Comparison of ENCODE assay signal across 8 mouse cellular contexts in genomic region chr2:167476762-167477161, GRCm38 (mm10). TPM values are rescaled to one million over a fixed set of nuclear protein-coding genes. Genes with fewer than 3 reads are reported as not detected.
DNase-seq lines count a peak whose midpoint lies in the region; ATAC-seq and TF ChIP-seq lines count a peak whose summit lies in the region.

No protein-coding gene starts in this region.

- no peak for TF ChIP-seq POLR2A in limb, embryonic 14.5 days (IDR thresholded peaks at IDR 0.05; ENCODE audit: borderline replicate concordance, extremely low read depth, insufficient read depth, insufficient read length)
- no peak for TF ChIP-seq POLR2A in thymus, adult 2 months (IDR thresholded peaks at IDR 0.05; ENCODE audit: control insufficient read depth, extremely low read depth, insufficient read depth, low read length, poor library complexity)

- H3K4me3 ChIP-seq in embryonic facial prominence, embryonic 12.5 days, result no peak overlapping the region
- no peak overlapping the region for H3K4me3 ChIP-seq in embryonic facial prominence, embryonic 10.5 days
- no peak overlapping the region for H3K4me3 ChIP-seq in midbrain, embryonic 10.5 days
- H3K4me3 ChIP-seq in midbrain, embryonic 11.5 days (ENCODE audit: low read depth, low read length), result no peak overlapping the region
- H3K4me3 ChIP-seq in limb, embryonic 14.5 days (replicated peaks; ENCODE audit: low read length), result no peak overlapping the region
- H3K4me3 ChIP-seq in stomach, embryonic 16.5 days (replicated peaks; ENCODE audit: low read length), result no peak overlapping the region
- H3K4me3 ChIP-seq in thymus, adult 2 months (ENCODE audit: control insufficient read depth, insufficient read depth, low read length), result no peak overlapping the region

- H3K9ac ChIP-seq in embryonic facial prominence, embryonic 12.5 days, result no peak overlapping the region; the same call in 1 of the 2 replicates
- H3K9ac ChIP-seq in midbrain, embryonic 11.5 days (ENCODE audit: low read length), result no peak overlapping the region
- H3K9ac ChIP-seq in limb, embryonic 14.5 days (ENCODE audit: low read depth, low read length, severe bottlenecking), result no peak overlapping the region
- no peak overlapping the region for H3K9ac ChIP-seq in stomach, embryonic 16.5 days (ENCODE audit: low read length)

- DNase-seq in embryonic facial prominence, embryonic 10.5 days (ENCODE audit: low spot score), result no peak
- DNase-seq in midbrain, embryonic 10.5 days (ENCODE audit: low spot score), result no peak
- DNase-seq in midbrain, embryonic 11.5 days (ENCODE audit: low spot score, missing footprints), result no peak
- no peak for DNase-seq in limb, embryonic 14.5 days (ENCODE audit: low spot score)
- DNase-seq in thymus, adult 2 months, result no peak
- DNase-seq in right cerebral cortex, adult 18-20 months, result no peak

- H3K4me2 ChIP-seq in embryonic facial prominence, embryonic 12.5 days (replicated peaks), result no peak overlapping the region
- H3K4me2 ChIP-seq in midbrain, embryonic 11.5 days, result no peak overlapping the region
- no peak overlapping the region for H3K4me2 ChIP-seq in limb, embryonic 14.5 days (replicated peaks; ENCODE audit: low read depth, low read length, severe bottlenecking)
- no peak overlapping the region for H3K4me2 ChIP-seq in stomach, embryonic 16.5 days (ENCODE audit: low read depth, low read length)

- ATAC-seq in embryonic facial prominence, embryonic 12.5 days (ENCODE audit: insufficient number of reproducible peaks, insufficient read depth, low FRiP score, low TSS enrichment), result no peak
- no peak for ATAC-seq in midbrain, embryonic 11.5 days (ENCODE audit: low FRiP score)
- no peak for ATAC-seq in limb, embryonic 14.5 days (ENCODE audit: low FRiP score, low read depth)
- ATAC-seq in stomach, embryonic 16.5 days (ENCODE audit: insufficient read depth, low FRiP score), result 0 out of 2 replicates have a peak, but pooled peaks have one; percentile 11

- peak overlapping the region; percentile 73 for H3K27ac ChIP-seq in embryonic facial prominence, embryonic 12.5 days
- H3K27ac ChIP-seq in embryonic facial prominence, embryonic 10.5 days (replicated peaks), result no peak overlapping the region
- H3K27ac ChIP-seq in midbrain, embryonic 10.5 days (replicated peaks), result peak overlapping the region; percentile 13
- H3K27ac ChIP-seq in midbrain, embryonic 11.5 days (ENCODE audit: low read depth, low read length), result no peak overlapping the region
- H3K27ac ChIP-seq in limb, embryonic 14.5 days (replicated peaks; ENCODE audit: low read depth, low read length), result peak overlapping the region; percentile 15; the same call in 1 of the 2 replicates
- H3K27ac ChIP-seq in stomach, embryonic 16.5 days (ENCODE audit: low read length), result peak overlapping the region; percentile 64
- no peak overlapping the region for H3K27ac ChIP-seq in thymus, adult 2 months (ENCODE audit: control insufficient read depth, insufficient read depth, low read length)

- peaks cover 39% of the 10 kb centered on the region for H3K36me3 ChIP-seq in embryonic facial prominence, embryonic 12.5 days
- H3K36me3 ChIP-seq in embryonic facial prominence, embryonic 10.5 days (replicated peaks), result peaks cover 68% of the 10 kb centered on the region
- H3K36me3 ChIP-seq in midbrain, embryonic 10.5 days, result peaks cover 61% of the 10 kb centered on the region
- peaks cover 20% of the 10 kb centered on the region for H3K36me3 ChIP-seq in midbrain, embryonic 11.5 days (ENCODE audit: control insufficient read depth, insufficient read depth, low read length)
- peaks cover 49% of the 10 kb centered on the region for H3K36me3 ChIP-seq in limb, embryonic 14.5 days (ENCODE audit: control insufficient read depth, insufficient read depth, low read length)
- H3K36me3 ChIP-seq in stomach, embryonic 16.5 days (ENCODE audit: control insufficient read depth, insufficient read depth, low read length), result peaks cover 7% of the 10 kb centered on the region; the same call in 1 of the 2 replicates
- peaks cover 25% of the 10 kb centered on the region for H3K36me3 ChIP-seq in thymus, adult 2 months (ENCODE audit: control insufficient read depth, insufficient read depth, low read length)

- H3K27me3 ChIP-seq in embryonic facial prominence, embryonic 12.5 days, result no peaks in the 10 kb centered on the region
- no peaks in the 10 kb centered on the region for H3K27me3 ChIP-seq in embryonic facial prominence, embryonic 10.5 days (replicated peaks; ENCODE audit: low read depth, poor library complexity, severe bottlenecking)
- no peaks in the 10 kb centered on the region for H3K27me3 ChIP-seq in midbrain, embryonic 10.5 days (ENCODE audit: low read depth, poor library complexity, severe bottlenecking)
- H3K27me3 ChIP-seq in midbrain, embryonic 11.5 days (ENCODE audit: control insufficient read depth, insufficient read depth, low read length), result no peaks in the 10 kb centered on the region
- no peaks in the 10 kb centered on the region for H3K27me3 ChIP-seq in limb, embryonic 14.5 days (ENCODE audit: control insufficient read depth, insufficient read depth, low read length)
- H3K27me3 ChIP-seq in stomach, embryonic 16.5 days (ENCODE audit: control insufficient read depth, insufficient read depth, low read length), result no peaks in the 10 kb centered on the region
- no peaks in the 10 kb centered on the region for H3K27me3 ChIP-seq in thymus, adult 2 months (ENCODE audit: control insufficient read depth, insufficient read depth, low read length)

- H3K4me1 ChIP-seq in embryonic facial prominence, embryonic 12.5 days, result peaks cover 13% of the 10 kb centered on the region
- peaks cover 14% of the 10 kb centered on the region for H3K4me1 ChIP-seq in embryonic facial prominence, embryonic 10.5 days
- peaks cover 10% of the 10 kb centered on the region; the same call in 1 of the 2 replicates for H3K4me1 ChIP-seq in midbrain, embryonic 10.5 days
- no peaks in the 10 kb centered on the region; the same call in 1 of the 2 replicates for H3K4me1 ChIP-seq in midbrain, embryonic 11.5 days (ENCODE audit: control insufficient read depth, insufficient read depth, low read length)
- peaks cover 8% of the 10 kb centered on the region; the same call in 1 of the 2 replicates for H3K4me1 ChIP-seq in limb, embryonic 14.5 days (ENCODE audit: control insufficient read depth, insufficient read depth, low read length)
- peaks cover 16% of the 10 kb centered on the region; the same call in 1 of the 2 replicates for H3K4me1 ChIP-seq in stomach, embryonic 16.5 days (ENCODE audit: control insufficient read depth, insufficient read depth, low read length)
- H3K4me1 ChIP-seq in thymus, adult 2 months (replicated peaks; ENCODE audit: control insufficient read depth, insufficient read depth, low read length), result peaks cover 10% of the 10 kb centered on the region

- no peaks in the 10 kb centered on the region for H3K9me3 ChIP-seq in embryonic facial prominence, embryonic 12.5 days
- no peaks in the 10 kb centered on the region for H3K9me3 ChIP-seq in embryonic facial prominence, embryonic 10.5 days
- H3K9me3 ChIP-seq in midbrain, embryonic 10.5 days (replicated peaks), result no peaks in the 10 kb centered on the region
- H3K9me3 ChIP-seq in midbrain, embryonic 11.5 days (ENCODE audit: control insufficient read depth, low read length), result no peaks in the 10 kb centered on the region
- no peaks in the 10 kb centered on the region for H3K9me3 ChIP-seq in limb, embryonic 14.5 days (ENCODE audit: control insufficient read depth, low read length)
- no peaks in the 10 kb centered on the region for H3K9me3 ChIP-seq in stomach, embryonic 16.5 days (replicated peaks; ENCODE audit: control insufficient read depth, low read length)

- 69% methylated on average over 4 of the region's 4 CpGs for WGBS in embryonic facial prominence, embryonic 12.5 days
- 78% methylated on average over 4 of the region's 4 CpGs for WGBS in embryonic facial prominence, embryonic 10.5 days
- WGBS in midbrain, embryonic 10.5 days, result 84% methylated on average over 4 of the region's 4 CpGs
- WGBS in midbrain, embryonic 11.5 days, result 76% methylated on average over 4 of the region's 4 CpGs
- WGBS in limb, embryonic 14.5 days, result 79% methylated on average over 4 of the region's 4 CpGs
- 61% methylated on average over 4 of the region's 4 CpGs for WGBS in stomach, embryonic 16.5 days
- whole genome bisulfite sequencing in thymus, adult 2 months, result 52% methylated on average over 4 of the region's 4 CpGs

- no peak for TF ChIP-seq CTCF in thymus, adult 2 months (IDR thresholded peaks at IDR 0.05; ENCODE audit: borderline replicate concordance, control insufficient read depth, extremely low read depth, insufficient read depth, low read length, poor library complexity)

RNA-seq across cellular contexts. Expression of gene Rnf114, which starts 15.7 kb away (rescaled TPM):
- 94.4 and 96.9 TPM in 2 replicates for polyA plus RNA-seq in embryonic facial prominence, embryonic 12.5 days (2016; fragmentation: Nextera tagmentation; extraction: Ambion mirVana)
- polyA plus RNA-seq in embryonic facial prominence, embryonic 10.5 days (2016; fragmentation: Nextera tagmentation; extraction: Ambion mirVana), result 133 and 142 TPM in 2 replicates
- 139 and 154 TPM in 2 replicates for polyA plus RNA-seq in midbrain, embryonic 10.5 days (2016; fragmentation: Nextera tagmentation; extraction: Ambion mirVana)
- 140 and 150 TPM in 2 replicates for polyA plus RNA-seq in midbrain, embryonic 11.5 days (2014; fragmentation: Nextera tagmentation; extraction: Ambion mirVana)
- polyA plus RNA-seq in limb, embryonic 14.5 days (2012; rRNA removed), result 83.6 and 102 TPM in 2 replicates
- 78.1 and 81.9 TPM in 2 replicates for polyA plus RNA-seq in limb, embryonic 14.5 days (2014; fragmentation: Nextera tagmentation; extraction: Ambion mirVana)
- polyA plus RNA-seq in stomach, embryonic 16.5 days (2015; fragmentation: Nextera tagmentation; extraction: Ambion mirVana), result 68.7 and 73.3 TPM in 2 replicates
- 189 and 234 TPM in 2 replicates for polyA plus RNA-seq in thymus, adult 2 months (2012; rRNA removed)

RNA-seq across cellular contexts. Expression of gene Spata2, which starts 15.9 kb away (rescaled TPM):
- polyA plus RNA-seq in embryonic facial prominence, embryonic 12.5 days (2016; fragmentation: Nextera tagmentation; extraction: Ambion mirVana), result 14.3 and 16.3 TPM in 2 replicates
- 19.6 TPM in 2 replicates for polyA plus RNA-seq in embryonic facial prominence, embryonic 10.5 days (2016; fragmentation: Nextera tagmentation; extraction: Ambion mirVana)
- polyA plus RNA-seq in midbrain, embryonic 10.5 days (2016; fragmentation: Nextera tagmentation; extraction: Ambion mirVana), result 19.1 and 23.5 TPM in 2 replicates
- 15.6 and 15.8 TPM in 2 replicates for polyA plus RNA-seq in midbrain, embryonic 11.5 days (2014; fragmentation: Nextera tagmentation; extraction: Ambion mirVana)
- 17.8 and 23.0 TPM in 2 replicates for polyA plus RNA-seq in limb, embryonic 14.5 days (2012; rRNA removed)
- polyA plus RNA-seq in limb, embryonic 14.5 days (2014; fragmentation: Nextera tagmentation; extraction: Ambion mirVana), result 12.3 and 12.4 TPM in 2 replicates
- 13.8 and 15.9 TPM in 2 replicates for polyA plus RNA-seq in stomach, embryonic 16.5 days (2015; fragmentation: Nextera tagmentation; extraction: Ambion mirVana)
- 60.6 and 65.2 TPM in 2 replicates for polyA plus RNA-seq in thymus, adult 2 months (2012; rRNA removed)

RNA-seq across cellular contexts. Expression of gene Slc9a8, which starts 55.2 kb away (rescaled TPM):
- polyA plus RNA-seq in embryonic facial prominence, embryonic 12.5 days (2016; fragmentation: Nextera tagmentation; extraction: Ambion mirVana), result 23.3 and 24.1 TPM in 2 replicates
- 24.3 and 25.9 TPM in 2 replicates for polyA plus RNA-seq in embryonic facial prominence, embryonic 10.5 days (2016; fragmentation: Nextera tagmentation; extraction: Ambion mirVana)
- polyA plus RNA-seq in midbrain, embryonic 10.5 days (2016; fragmentation: Nextera tagmentation; extraction: Ambion mirVana), result 21.6 and 25.6 TPM in 2 replicates
- polyA plus RNA-seq in midbrain, embryonic 11.5 days (2014; fragmentation: Nextera tagmentation; extraction: Ambion mirVana), result 15.1 and 17.2 TPM in 2 replicates
- 43.0 and 62.1 TPM in 2 replicates for polyA plus RNA-seq in limb, embryonic 14.5 days (2012; rRNA removed)
- polyA plus RNA-seq in limb, embryonic 14.5 days (2014; fragmentation: Nextera tagmentation; extraction: Ambion mirVana), result 16.7 and 20.1 TPM in 2 replicates
- polyA plus RNA-seq in stomach, embryonic 16.5 days (2015; fragmentation: Nextera tagmentation; extraction: Ambion mirVana), result 21.5 and 21.7 TPM in 2 replicates
- 75.4 and 90.9 TPM in 2 replicates for polyA plus RNA-seq in thymus, adult 2 months (2012; rRNA removed)

Comparison
In these comparisons a context has a peak if more than half of its experiments do, and no peak if none do; other contexts are left out.
1. H3K27ac ChIP-seq: peak in embryonic facial prominence, embryonic 12.5 days (single experiment), midbrain, embryonic 10.5 days (single experiment), limb, embryonic 14.5 days (single experiment) and stomach, embryonic 16.5 days (single experiment); none in embryonic facial prominence, embryonic 10.5 days (single experiment), midbrain, embryonic 11.5 days (single experiment) and thymus, adult 2 months (single experiment).